Mouse (Mus musculus) myocyte (in vitro differentiated cells): ENCODE measurements around the gene Grin2c.

Source experiments
- CEBPB ChIP-seq: IDR thresholded peaks from 2 replicates; pipeline ENCODE4 v1.6.1; 2011; ENCODE audit warnings: mild to moderate bottlenecking, moderate library complexity; ENCODE audit not compliant: poor library complexity, insufficient read depth, severe bottlenecking
- MAX ChIP-seq: IDR thresholded peaks from one replicate; pipeline ENCODE4 v1.6.1; 2011; ENCODE audit warnings: low read depth, mild to moderate bottlenecking, control low read depth
- POLR2A ChIP-seq: IDR thresholded peaks from one replicate; pipeline ENCODE4 v1.6.1; 2011; ENCODE audit warnings: low read depth, mild to moderate bottlenecking, control low read depth, moderate library complexity; ENCODE audit not compliant: insufficient read length
- POLR2AphosphoS2 ChIP-seq: IDR thresholded peaks from one replicate; pipeline ENCODE4 v1.6.1; 2011; ENCODE audit warnings: low read depth, control low read depth; ENCODE audit not compliant: insufficient read length
- USF1 ChIP-seq: IDR thresholded peaks from one replicate; pipeline ENCODE4 v1.6.1; 2011; ENCODE audit warnings: low read depth, mild to moderate bottlenecking, control low read depth, moderate library complexity

GRCm38 (mm10) chr11:115314249-115314648 is 47.2 kb upstream of the Grin2c start:
- TF ChIP-seq POLR2AphosphoS2 (no peak), MAX (no peak), USF1 (no peak), CEBPB (0 out of 2 replicates have a peak, but pooled peaks have one; percentile 29), POLR2A (no peak)
